ENCODE assay signal across 20 mouse cellular contexts in genomic region chr6:22361941-22362340, GRCm38 (mm10). TPM values are rescaled to one million over a fixed set of nuclear protein-coding genes. Genes with fewer than 3 reads are reported as not detected.
DNase-seq lines count a peak whose midpoint lies in the region; ATAC-seq and TF ChIP-seq lines count a peak whose summit lies in the region.
"Had no signal": no experiment of that assay in that cellular context is flagged by ENCODE, and none has a peak within 500 bp of the region (broad histone marks: within the 10 kb centered on the region; RNA-seq: fewer than 3 reads in every experiment).

No protein-coding gene starts in this region.

- no peak overlapping the region for H3K9ac ChIP-seq in liver, adult 2 months (ENCODE audit: low read depth, low read length)
- H3K9ac ChIP-seq in embryonic facial prominence, embryonic 15.5 days = no peak overlapping the region
- no peak overlapping the region for H3K9ac ChIP-seq in stomach, embryonic 14.5 days (replicated peaks; ENCODE audit: low read depth, low read length)
- H3K9ac ChIP-seq: forebrain, embryonic 12.5 days; liver, embryonic 15.5 days; midbrain, embryonic 13.5 days had no signal

- H3K4me3 ChIP-seq in kidney, adult 2 months (ENCODE audit: insufficient read depth, low read depth, low read length) = no peak overlapping the region
- H3K4me3 ChIP-seq in liver, adult 2 months (ENCODE audit: insufficient read depth, low read depth, low read length) = no peak overlapping the region
- no peak overlapping the region for H3K4me3 ChIP-seq in embryonic facial prominence, embryonic 15.5 days (replicated peaks)
- H3K4me3 ChIP-seq in stomach, embryonic 14.5 days (ENCODE audit: low read depth, low read length) = no peak overlapping the region
- H3K4me3 ChIP-seq: forebrain, embryonic 12.5 days; liver, embryonic 15.5 days; midbrain, embryonic 13.5 days had no signal

- TF ChIP-seq POLR2A in kidney, adult 2 months (IDR thresholded peaks at IDR 0.05; ENCODE audit: low read depth, low read length) = no peak
- no peak for TF ChIP-seq POLR2A in liver, adult 2 months (IDR thresholded peaks at IDR 0.05; ENCODE audit: extremely low read depth, insufficient read depth, low read length)

- H3K4me1 ChIP-seq in kidney, adult 2 months (ENCODE audit: control insufficient read depth, insufficient read depth, low read length) = no peaks in the 10 kb centered on the region
- peaks cover 2% of the 10 kb centered on the region for H3K4me1 ChIP-seq in liver, adult 2 months (ENCODE audit: control insufficient read depth, insufficient read depth, low read length)
- 0 out of 2 replicates have a peak, but pooled peaks cover 4% of the 10 kb centered on the region for H3K4me1 ChIP-seq in embryonic facial prominence, embryonic 15.5 days
- no peaks in the 10 kb centered on the region for H3K4me1 ChIP-seq in stomach, embryonic 14.5 days (ENCODE audit: control insufficient read depth, insufficient read depth, low read length)
- H3K4me1 ChIP-seq: forebrain, embryonic 12.5 days; midbrain, embryonic 13.5 days had no signal

- TF ChIP-seq CTCF in kidney, adult 2 months (conservative IDR thresholded peaks at IDR 0.05; ENCODE audit: insufficient read depth, insufficient read length, low read depth, low read length) = no peak
- TF ChIP-seq CTCF in liver, adult 2 months (IDR thresholded peaks at IDR 0.05; ENCODE audit: low read depth, low read length) = no peak

- no peaks in the 10 kb centered on the region for H3K36me3 ChIP-seq in kidney, adult 2 months (ENCODE audit: control insufficient read depth, insufficient read depth, low read length)
- no peaks in the 10 kb centered on the region for H3K36me3 ChIP-seq in liver, adult 2 months (ENCODE audit: control insufficient read depth, insufficient read depth, low read length)
- H3K36me3 ChIP-seq in embryonic facial prominence, embryonic 15.5 days = no peaks in the 10 kb centered on the region
- H3K36me3 ChIP-seq in stomach, embryonic 14.5 days (ENCODE audit: control insufficient read depth, insufficient read depth, low read length) = no peaks in the 10 kb centered on the region
- H3K36me3 ChIP-seq: forebrain, embryonic 12.5 days; liver, embryonic 15.5 days; midbrain, embryonic 13.5 days had no signal

- no peaks in the 10 kb centered on the region for H3K79me2 ChIP-seq in liver, adult 2 months (ENCODE audit: control insufficient read depth, insufficient read depth, low read length)

- H3K9me3 ChIP-seq in embryonic facial prominence, embryonic 15.5 days (replicated peaks) = no peaks in the 10 kb centered on the region
- H3K9me3 ChIP-seq in stomach, embryonic 14.5 days (ENCODE audit: control insufficient read depth, low read depth, low read length) = no peaks in the 10 kb centered on the region
- H3K9me3 ChIP-seq: forebrain, embryonic 12.5 days; liver, embryonic 15.5 days; midbrain, embryonic 13.5 days had no signal

- H3K27ac ChIP-seq in kidney, adult 2 months (ENCODE audit: insufficient read depth, low read depth, low read length) = no peak overlapping the region
- no peak overlapping the region for H3K27ac ChIP-seq in liver, adult 2 months (replicated peaks; ENCODE audit: insufficient read depth, low read depth, low read length)
- H3K27ac ChIP-seq in embryonic facial prominence, embryonic 15.5 days (replicated peaks) = no peak overlapping the region
- H3K27ac ChIP-seq in stomach, embryonic 14.5 days (ENCODE audit: low read length) = peak overlapping the region; percentile 58; the same call in 1 of the 2 replicates
- H3K27ac ChIP-seq: forebrain, embryonic 12.5 days; liver, embryonic 15.5 days; midbrain, embryonic 13.5 days had no signal

- H3K4me2 ChIP-seq in embryonic facial prominence, embryonic 15.5 days (replicated peaks) = no peak overlapping the region
- H3K4me2 ChIP-seq in stomach, embryonic 14.5 days (replicated peaks; ENCODE audit: low read depth, low read length) = no peak overlapping the region
- H3K4me2 ChIP-seq: forebrain, embryonic 12.5 days; liver, embryonic 15.5 days; midbrain, embryonic 13.5 days had no signal

- H3K27me3 ChIP-seq in kidney, adult 2 months (replicated peaks; ENCODE audit: control insufficient read depth, insufficient read depth, low read length) = no peaks in the 10 kb centered on the region
- no peaks in the 10 kb centered on the region for H3K27me3 ChIP-seq in liver, adult 2 months (ENCODE audit: control insufficient read depth, insufficient read depth, low read length)
- no peaks in the 10 kb centered on the region for H3K27me3 ChIP-seq in embryonic facial prominence, embryonic 15.5 days
- H3K27me3 ChIP-seq in stomach, embryonic 14.5 days (ENCODE audit: control insufficient read depth, insufficient read depth, low read length) = no peaks in the 10 kb centered on the region
- H3K27me3 ChIP-seq: forebrain, embryonic 12.5 days; liver, embryonic 15.5 days; midbrain, embryonic 13.5 days had no signal

- ATAC-seq in embryonic facial prominence, embryonic 15.5 days (ENCODE audit: insufficient number of reproducible peaks, low FRiP score, low TSS enrichment, low read depth) = 0 out of 2 replicates have a peak, but pooled peaks have one; percentile 34
- ATAC-seq in stomach, embryonic 14.5 days (ENCODE audit: insufficient number of reproducible peaks, insufficient read depth, low FRiP score, low read depth) = peak; percentile 70
- no peak for ATAC-seq in monocyte, adult 5-6 weeks (replicated peaks; ENCODE audit: insufficient number of reproducible peaks, low FRiP score, low TSS enrichment, poor library complexity, severe bottlenecking)
- ATAC-seq: activated CD4-positive, CD25-positive, alpha-beta regulatory T cell, adult 4 months; CD4-positive, CD25-positive, alpha-beta regulatory T cell, adult 4 months; hindbrain, embryonic 16.5 days; midbrain, embryonic 13.5 days had no signal

- peak; percentile 36 for DNase-seq in kidney, adult 2 months
- DNase-seq in kidney, adult 18-20 months = no peak
- peak; percentile 69 for DNase-seq in liver, adult 2 months (ENCODE audit: extremely low read depth, low read depth, low spot score)
- DNase-seq in liver = no peak
- no peak for DNase-seq in urinary bladder, postnatal 4 days (ENCODE audit: low spot score in 2 of 2)
- DNase-seq: adrenal gland, postnatal 14 days; cerebellum, adult 9-11 months; gastrocnemius, postnatal 14 days; heart, adult 18-20 months; heart, postnatal 4 days; thymus, adult 2 months had no signal

- WGBS in kidney, adult 2 months = 16% methylated on average over 3 of the region's 3 CpGs
- 16% methylated on average over 3 of the region's 3 CpGs for WGBS in liver, adult 2 months
- 24% methylated on average over 3 of the region's 3 CpGs for WGBS in embryonic facial prominence, embryonic 15.5 days
- WGBS in stomach, embryonic 14.5 days = 45% methylated on average over 3 of the region's 3 CpGs

RNA-seq across cellular contexts. Expression of gene Fam3c, which starts 5.9 kb away (rescaled TPM):
- polyA plus RNA-seq in kidney, adult 2 months (2012; rRNA removed) = 2.3 and 5.3 TPM in 2 replicates
- 24.6 and 34.5 TPM in 2 replicates for total RNA-seq in liver, adult 2 months (2014; rRNA removed)
- 2.8 and 3.1 TPM in 2 replicates for polyA plus RNA-seq in liver, adult 2 months (2012; rRNA removed)
- polyA plus RNA-seq in embryonic facial prominence, embryonic 15.5 days (2015; fragmentation: Nextera tagmentation; extraction: Ambion mirVana) = 59.1 and 61.6 TPM in 2 replicates
- polyA plus RNA-seq in stomach, embryonic 14.5 days (2014; fragmentation: Nextera tagmentation; extraction: Ambion mirVana) = 81.6 and 91.2 TPM in 2 replicates
- total RNA-seq in monocyte, adult 5-6 weeks (2017) = 36.6 to 53.6 TPM (median 40.8 TPM) in 3 replicates

Comparison
In these comparisons a context has a peak if more than half of its experiments do, and no peak if none do; other contexts are left out.
1. DNase-seq: peak in kidney, adult 2 months (single experiment) and liver, adult 2 months (single experiment); none in kidney, adult 18-20 months (single experiment), liver (single experiment) and urinary bladder, postnatal 4 days (0 of 2).